Mouse (Mus musculus): ENCODE results near the gene Tmem206.

DNA sequence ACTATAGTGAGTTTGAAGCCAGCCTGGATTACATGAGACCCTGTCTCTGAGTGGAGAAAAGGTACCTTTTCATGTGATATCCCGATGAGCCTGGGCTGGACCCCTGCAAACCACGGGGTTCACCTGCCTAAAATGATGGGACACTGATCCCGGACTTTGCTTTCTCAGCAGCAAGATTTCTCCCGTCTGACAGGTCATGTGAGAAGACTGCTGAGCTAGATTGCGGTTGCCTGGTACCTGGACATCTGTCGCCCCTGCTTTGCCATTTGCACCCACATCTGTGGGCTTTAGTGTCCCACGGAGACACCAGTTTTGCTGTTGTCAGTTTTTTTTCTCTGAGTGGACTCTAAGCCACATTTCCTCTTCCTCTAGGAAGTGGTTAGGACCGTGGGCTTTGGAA lies 1.5 kb downstream of the Tmem206 start:
- TF ChIP-seq POLR2A (IDR thresholded peaks at IDR 0.05; ENCODE audit: borderline replicate concordance, control insufficient read depth, low read depth, low read length), result no peak
- no peak for TF ChIP-seq CTCF (IDR thresholded peaks at IDR 0.05; ENCODE audit: control insufficient read depth, insufficient read depth, low read length)
